Mouse (Mus musculus): Measurements from ENCODE around the gene Phkg2. TPM values are rescaled to one million over a fixed set of nuclear protein-coding genes. Genes with fewer than 3 reads are reported as not detected.
"Not testable (repeated sequence)": the region's sequence is repeated elsewhere in the genome, so short reads cannot be mapped to it uniquely, and the experiment has no call there.

Phkg2 gene
- polyA plus RNA-seq, 1 experiment from 2014 or later, result 65.7 TPM

DNA sequence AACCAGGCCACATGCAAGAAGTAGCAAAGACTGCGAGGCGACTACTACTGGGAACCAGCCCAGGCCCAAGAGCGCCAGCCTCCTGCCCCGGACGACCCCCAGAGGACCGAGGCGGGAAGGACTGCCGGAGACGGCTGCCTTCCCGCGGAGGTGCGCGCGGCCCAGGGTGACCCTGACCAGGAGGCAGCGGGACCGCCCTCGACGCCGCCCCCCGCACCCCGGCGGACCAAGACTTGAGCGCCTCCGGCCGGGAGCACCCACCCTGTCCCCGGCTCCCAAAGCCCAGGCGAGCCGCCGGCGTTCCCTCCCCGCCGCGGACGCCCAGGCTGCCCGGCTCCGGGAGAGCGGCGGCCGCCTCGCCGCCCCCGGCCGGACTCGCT lies 41.4 kb downstream of the Phkg2 start:
- peak overlapping the region; percentile 90 for H3K4me2 ChIP-seq (ENCODE audit: low read length)
- H3K9ac ChIP-seq (replicated peaks; ENCODE audit: low read depth, low read length), result peak overlapping the region; percentile 95
- ATAC-seq, result peak; percentile 18; the same call in 1 of the 2 replicates
- peak overlapping the region; percentile 100 for H3K4me3 ChIP-seq (replicated peaks; ENCODE audit: low read length)
- H3K9me3 ChIP-seq (ENCODE audit: control insufficient read depth, low read length), result no peaks in the 10 kb centered on the region
- H3K4me1 ChIP-seq (replicated peaks; ENCODE audit: control insufficient read depth, insufficient read depth, low read length), result peaks cover 25% of the 10 kb centered on the region
- H3K27ac ChIP-seq (ENCODE audit: low read length), result peak overlapping the region; percentile 72
- 0% methylated on average over 35 of the region's 44 CpGs for WGBS
- no peaks in the 10 kb centered on the region for H3K27me3 ChIP-seq (replicated peaks; ENCODE audit: control insufficient read depth, insufficient read depth, low read length)
- H3K36me3 ChIP-seq (ENCODE audit: control insufficient read depth, insufficient read depth), result peaks cover 22% of the 10 kb centered on the region

- Histone ChIP-seq H3K27ac (ENCODE audit: low read length) (peak within 1 kb of the TSS; percentile 72), H3K4me1 (replicated peaks; ENCODE audit: control insufficient read depth, insufficient read depth, low read length) (peaks cover 25% of the 10 kb centered on the region), H3K36me3 (ENCODE audit: control insufficient read depth, insufficient read depth) (peaks cover 18% of the 10 kb centered on the region), H3K9ac (replicated peaks; ENCODE audit: low read depth, low read length) (peak within 1 kb of the TSS; percentile 95), H3K27me3 (replicated peaks; ENCODE audit: control insufficient read depth, insufficient read depth, low read length) (no peaks in the 10 kb centered on the region), H3K4me2 (ENCODE audit: low read length) (peak within 1 kb of the TSS; percentile 90), H3K4me3 (replicated peaks; ENCODE audit: low read length) (peak within 1 kb of the TSS; percentile 100), H3K9me3 (ENCODE audit: control insufficient read depth, low read length) (no peaks in the 10 kb centered on the region)
- peak; percentile 92 for ATAC-seq
- WGBS, result under 1% methylated on average over 42 of the region's 50 CpGs
These were observed 42.0 kb downstream of the Phkg2 start, which contains the start of gene Zfp629 for GRCm38 (mm10) chr7:127614891-127615843. Gene Zfp629, minus strand, starts transcription at chr7:127615797.

- H3K27ac ChIP-seq (ENCODE audit: low read length), result no peak overlapping the region
- peak overlapping the region; percentile 90 for H3K4me2 ChIP-seq (ENCODE audit: low read length)
- peaks cover 25% of the 10 kb centered on the region for H3K4me1 ChIP-seq (replicated peaks; ENCODE audit: control insufficient read depth, insufficient read depth, low read length)
- no peaks in the 10 kb centered on the region for H3K9me3 ChIP-seq (ENCODE audit: control insufficient read depth, low read length)
- H3K4me3 ChIP-seq (replicated peaks; ENCODE audit: low read length), result no peak overlapping the region
- no peak for ATAC-seq
- WGBS, result 59% methylated on average over 1 of the region's 1 CpGs
- no peak overlapping the region for H3K9ac ChIP-seq (replicated peaks; ENCODE audit: low read depth, low read length)
- peaks cover 8% of the 10 kb centered on the region for H3K36me3 ChIP-seq (ENCODE audit: control insufficient read depth, insufficient read depth)
- H3K27me3 ChIP-seq (replicated peaks; ENCODE audit: control insufficient read depth, insufficient read depth, low read length), result no peaks in the 10 kb centered on the region
These were observed 43.2 kb downstream of the Phkg2 start for GRCm38 (mm10) chr7:127616336-127616735.

DNA sequence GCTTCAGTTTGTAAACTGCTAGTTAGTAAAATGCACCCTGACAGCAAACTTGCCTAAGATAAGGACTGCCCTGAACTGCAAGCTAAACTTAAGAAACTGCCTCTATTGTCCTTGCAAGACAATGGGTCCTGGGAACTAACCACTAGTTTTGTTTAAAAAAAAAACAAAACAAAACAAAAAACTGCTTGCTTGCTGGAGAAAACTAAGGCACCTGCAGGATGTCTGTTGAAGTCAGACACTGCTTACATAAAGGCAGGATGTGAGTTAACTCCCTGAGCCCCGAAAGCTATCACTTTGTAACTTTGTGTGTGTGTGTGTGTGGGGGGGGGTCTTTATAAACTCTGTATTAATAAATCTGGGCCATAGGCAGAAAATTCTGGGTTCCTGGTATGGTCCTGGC lies 43.7 kb downstream of the Phkg2 start:
- H3K9me3 ChIP-seq (ENCODE audit: control insufficient read depth, low read length), result no peaks in the 10 kb centered on the region
- H3K27ac ChIP-seq (ENCODE audit: low read length), result no peak overlapping the region
- no peaks in the 10 kb centered on the region for H3K27me3 ChIP-seq (replicated peaks; ENCODE audit: control insufficient read depth, insufficient read depth, low read length)
- no peak overlapping the region for H3K9ac ChIP-seq (replicated peaks; ENCODE audit: low read depth, low read length)
- H3K36me3 ChIP-seq (ENCODE audit: control insufficient read depth, insufficient read depth), result peaks cover 6% of the 10 kb centered on the region
- peaks cover 25% of the 10 kb centered on the region for H3K4me1 ChIP-seq (replicated peaks; ENCODE audit: control insufficient read depth, insufficient read depth, low read length)
- H3K4me3 ChIP-seq (replicated peaks; ENCODE audit: low read length), result no peak overlapping the region
- H3K4me2 ChIP-seq (ENCODE audit: low read length), result no peak overlapping the region
- no peak for ATAC-seq
- WGBS, result 84% methylated on average over 1 of the region's 1 CpGs

DNA sequence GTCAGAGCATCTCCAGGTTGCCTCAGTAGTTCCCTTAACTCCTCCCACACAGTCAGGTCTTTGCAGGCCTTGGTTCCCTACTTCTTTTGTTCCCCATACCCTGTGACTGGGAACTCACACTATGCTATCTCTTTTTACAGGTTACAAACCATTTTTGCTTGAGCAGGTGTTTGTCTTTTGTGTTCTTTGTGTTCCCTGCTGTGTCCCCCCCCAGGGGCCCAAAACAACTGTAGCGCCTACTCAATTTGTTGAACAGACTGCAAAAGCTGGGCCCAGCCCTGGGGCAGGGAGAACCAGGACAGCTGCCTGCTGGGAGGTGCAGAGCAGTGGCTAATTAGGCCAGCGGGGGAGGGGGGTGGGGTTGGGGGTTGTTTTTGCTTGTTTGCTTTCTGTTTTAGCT lies 44.8 kb downstream of the Phkg2 start:
- ATAC-seq, result no peak
- no peak overlapping the region for H3K9ac ChIP-seq (replicated peaks; ENCODE audit: low read depth, low read length)
- H3K27ac ChIP-seq (ENCODE audit: low read length), result no peak overlapping the region
- peaks cover 25% of the 10 kb centered on the region for H3K4me1 ChIP-seq (replicated peaks; ENCODE audit: control insufficient read depth, insufficient read depth, low read length)
- no peaks in the 10 kb centered on the region for H3K36me3 ChIP-seq (ENCODE audit: control insufficient read depth, insufficient read depth)
- no peak overlapping the region for H3K4me3 ChIP-seq (replicated peaks; ENCODE audit: low read length)
- WGBS, result 16% methylated on average over 2 of the region's 2 CpGs
- H3K27me3 ChIP-seq (replicated peaks; ENCODE audit: control insufficient read depth, insufficient read depth, low read length), result no peaks in the 10 kb centered on the region
- H3K9me3 ChIP-seq (ENCODE audit: control insufficient read depth, low read length), result no peaks in the 10 kb centered on the region
- H3K4me2 ChIP-seq (ENCODE audit: low read length), result no peak overlapping the region

DNA sequence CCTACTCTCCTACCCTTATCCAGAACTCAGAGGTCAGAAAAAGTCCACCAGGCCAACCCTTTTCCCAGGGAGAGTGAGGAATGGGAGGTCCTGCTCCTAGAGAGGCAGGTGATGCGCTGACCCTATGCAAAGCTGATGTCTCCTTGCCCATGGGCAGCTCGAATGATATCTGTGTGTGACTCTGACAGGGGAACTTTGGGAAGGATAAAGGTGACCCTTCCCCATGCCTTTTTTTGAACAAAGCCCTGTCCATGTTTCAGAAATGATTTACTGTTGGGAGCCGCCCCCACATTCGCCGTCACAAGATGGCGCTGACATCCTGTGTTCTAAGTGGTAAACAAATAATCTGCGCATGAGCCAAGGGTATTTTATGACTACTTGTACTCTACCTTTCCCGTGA lies 45.3 kb downstream of the Phkg2 start:
- 83% methylated on average over 6 of the region's 8 CpGs for WGBS
- not testable (repeated sequence) for H3K9ac ChIP-seq (replicated peaks; ENCODE audit: low read depth, low read length); ATAC-seq

DNA sequence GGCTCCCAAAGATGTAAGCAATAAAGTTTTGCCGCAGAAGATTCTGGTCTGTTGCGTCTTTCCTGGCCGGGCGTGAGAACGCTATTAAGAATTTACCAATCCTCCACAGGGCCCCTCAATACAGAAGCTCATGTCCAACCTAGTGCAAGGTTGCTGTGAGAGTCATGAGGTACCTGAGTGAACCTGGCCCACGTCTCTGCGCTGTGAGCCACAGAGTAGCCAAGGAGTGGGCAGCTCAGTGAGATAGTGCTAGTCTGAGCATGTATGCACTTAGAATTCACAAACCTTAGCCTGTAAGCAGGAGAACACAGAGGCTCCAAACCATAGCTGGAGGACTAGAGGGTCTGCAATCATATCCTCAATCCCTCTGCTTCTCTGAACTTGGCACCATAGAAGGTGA lies 52.9 kb downstream of the Phkg2 start:
- no peaks in the 10 kb centered on the region for H3K27me3 ChIP-seq (replicated peaks; ENCODE audit: control insufficient read depth, insufficient read depth, low read length)
- H3K4me3 ChIP-seq (replicated peaks; ENCODE audit: low read length), result no peak overlapping the region
- WGBS, result 98% methylated on average over 7 of the region's 7 CpGs
- H3K9me3 ChIP-seq (ENCODE audit: control insufficient read depth, low read length), result no peaks in the 10 kb centered on the region
- H3K27ac ChIP-seq (ENCODE audit: low read length), result no peak overlapping the region
- H3K36me3 ChIP-seq (ENCODE audit: control insufficient read depth, insufficient read depth), result no peaks in the 10 kb centered on the region
- no peak for ATAC-seq
- no peak overlapping the region for H3K9ac ChIP-seq (replicated peaks; ENCODE audit: low read depth, low read length)
- no peak overlapping the region for H3K4me2 ChIP-seq (ENCODE audit: low read length)
- H3K4me1 ChIP-seq (replicated peaks; ENCODE audit: control insufficient read depth, insufficient read depth, low read length), result no peaks in the 10 kb centered on the region

More for the DNA sequence above, 45.3 kb downstream of the Phkg2 start:
- H3K4me1 ChIP-seq (replicated peaks; ENCODE audit: control insufficient read depth, insufficient read depth, low read length), result peaks cover 24% of the 10 kb centered on the region
- not testable (repeated sequence) for H3K4me3 ChIP-seq (replicated peaks; ENCODE audit: low read length); H3K27me3 ChIP-seq (replicated peaks; ENCODE audit: control insufficient read depth, insufficient read depth, low read length); H3K36me3 ChIP-seq (ENCODE audit: control insufficient read depth, insufficient read depth); H3K4me2 ChIP-seq (ENCODE audit: low read length); H3K27ac ChIP-seq (ENCODE audit: low read length); H3K9me3 ChIP-seq (ENCODE audit: control insufficient read depth, low read length)

- WGBS, result 92% methylated on average over 4 of the region's 4 CpGs
- no peak for ATAC-seq
- H3K4me2 ChIP-seq (ENCODE audit: low read length), result no peak overlapping the region
These were observed 53.3 kb downstream of the Phkg2 start for GRCm38 (mm10) chr7:127626471-127626870.

DNA sequence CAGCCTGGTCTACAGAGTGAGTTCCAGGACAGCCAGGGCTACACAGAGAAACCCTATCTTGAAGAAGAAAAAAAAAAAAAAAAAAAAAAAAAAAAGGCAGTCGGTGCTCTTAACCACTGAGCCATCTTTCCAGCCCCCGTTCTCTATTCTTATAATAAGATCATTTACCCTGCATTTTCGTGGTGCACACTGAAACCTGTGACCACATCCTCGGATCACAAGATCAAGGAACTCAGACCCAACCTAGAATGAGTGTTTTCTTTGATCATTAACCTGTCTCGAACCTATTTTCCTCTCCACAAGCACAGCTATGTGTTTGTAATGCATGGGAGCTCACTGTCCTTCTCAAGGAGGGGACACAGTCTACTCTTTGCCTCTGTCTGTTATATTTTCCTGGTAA lies 55.5 kb downstream of the Phkg2 start:
- no peaks in the 10 kb centered on the region for H3K27me3 ChIP-seq (replicated peaks; ENCODE audit: control insufficient read depth, insufficient read depth, low read length)
- no peak overlapping the region for H3K4me2 ChIP-seq (ENCODE audit: low read length)
- no peaks in the 10 kb centered on the region for H3K36me3 ChIP-seq (ENCODE audit: control insufficient read depth, insufficient read depth)
- ATAC-seq, result no peak
- no peak overlapping the region for H3K4me3 ChIP-seq (replicated peaks; ENCODE audit: low read length)
- H3K27ac ChIP-seq (ENCODE audit: low read length), result no peak overlapping the region
- 78% methylated on average over 5 of the region's 5 CpGs for WGBS
- no peak overlapping the region for H3K9ac ChIP-seq (replicated peaks; ENCODE audit: low read depth, low read length)
- H3K4me1 ChIP-seq (replicated peaks; ENCODE audit: control insufficient read depth, insufficient read depth, low read length), result no peaks in the 10 kb centered on the region
- H3K9me3 ChIP-seq (ENCODE audit: control insufficient read depth, low read length), result no peaks in the 10 kb centered on the region

More at GRCm38 (mm10) chr7:127626471-127626870, 53.3 kb downstream of the Phkg2 start:
- no peaks in the 10 kb centered on the region for H3K4me1 ChIP-seq (replicated peaks; ENCODE audit: control insufficient read depth, insufficient read depth, low read length)
- no peak overlapping the region for H3K9ac ChIP-seq (replicated peaks; ENCODE audit: low read depth, low read length)
- H3K27ac ChIP-seq (ENCODE audit: low read length), result no peak overlapping the region
- H3K4me3 ChIP-seq (replicated peaks; ENCODE audit: low read length), result no peak overlapping the region
- no peaks in the 10 kb centered on the region for H3K9me3 ChIP-seq (ENCODE audit: control insufficient read depth, low read length)
- no peaks in the 10 kb centered on the region for H3K27me3 ChIP-seq (replicated peaks; ENCODE audit: control insufficient read depth, insufficient read depth, low read length)
- H3K36me3 ChIP-seq (ENCODE audit: control insufficient read depth, insufficient read depth), result no peaks in the 10 kb centered on the region

Data from forebrain, embryonic 16.5 days (tissue).